Mouse (Mus musculus) olfactory bulb, adult 2 months (tissue): Measurements from ENCODE around the gene Lgr4.

ENCODE experiments used
- CTCF ChIP-seq: fragments of 200-500 bp; IDR thresholded peaks from 2 replicates; pipeline ENCODE4 v1.5.1; 2012; ENCODE audit warnings: low read depth, mild to moderate bottlenecking, low read length, moderate library complexity; ENCODE audit not compliant: insufficient read depth
- POLR2A ChIP-seq: fragments of 200-500 bp; IDR thresholded peaks from 2 replicates; pipeline ENCODE4 v1.6.1; 2012; ENCODE audit warnings: mild to moderate bottlenecking, low read depth, low read length, moderate library complexity; ENCODE audit not compliant: insufficient read depth

- no peak for TF ChIP-seq CTCF
- no peak for TF ChIP-seq POLR2A
These were observed 59.9 kb downstream of the Lgr4 start for GRCm38 (mm10) chr2:109977322-109977721.
